Mouse (Mus musculus) spleen, adult 2 months (tissue): ENCODE results near the gene Klhl29. TPM values are rescaled to one million over a fixed set of nuclear protein-coding genes. Genes with fewer than 3 reads are reported as not detected.

ENCODE experiments used
- DNase-seq, 2 experiments: peaks; one replicate each; pipeline versions ENCODE4 v3.0.0 to v3.0.0-alpha.2; 2012 to 2021; ENCODE audit warnings: low spot score in 2 of 2, low read depth in 1 of 2
- H3K27ac ChIP-seq: fragments of 200-500 bp; 2 replicates; pipeline ENCODE4 v1.5.1; 2012; ENCODE audit warnings: low read length, inconsistent platforms; ENCODE audit not compliant: insufficient read depth
- H3K27me3 ChIP-seq: fragments of 200-500 bp; 2 replicates; pipeline ENCODE4 v1.6.1; 2012; ENCODE audit warnings: mild to moderate bottlenecking, moderate library complexity, low read length, inconsistent platforms; ENCODE audit not compliant: control insufficient read depth, insufficient read depth
- H3K36me3 ChIP-seq: fragments of 200-500 bp; 2 replicates; pipeline ENCODE4 v1.6.1; 2012; ENCODE audit warnings: mild to moderate bottlenecking, low read length, inconsistent platforms; ENCODE audit not compliant: control insufficient read depth, insufficient read depth
- H3K4me1 ChIP-seq: fragments of 200-500 bp; 2 replicates; pipeline ENCODE4 v1.6.1; 2011; ENCODE audit warnings: inconsistent platforms; ENCODE audit not compliant: control insufficient read depth, insufficient read depth, insufficient read length
- H3K4me3 ChIP-seq: fragments of 200-500 bp; 2 replicates; pipeline ENCODE4 v1.5.1; 2011; ENCODE audit warnings: mild to moderate bottlenecking, inconsistent platforms; ENCODE audit not compliant: insufficient read depth, insufficient read length; ENCODE audit errors: extremely low read depth
- CTCF ChIP-seq: fragments of 200-500 bp; IDR thresholded peaks from 2 replicates; pipeline ENCODE4 v1.5.1; 2011; ENCODE audit warnings: mild to moderate bottlenecking, inconsistent platforms; ENCODE audit not compliant: insufficient read depth, insufficient read length, insufficient replicate concordance; ENCODE audit errors: extremely low read depth
- POLR2A ChIP-seq: fragments of 200-500 bp; IDR thresholded peaks from 2 replicates; pipeline ENCODE4 v1.6.1; 2011; ENCODE audit warnings: low read depth, low read length, inconsistent platforms
- WGBS: fragments of 180-500 bp; shearing (Covaris S2); methylation state at CpG from one replicate; pipeline ENCODE4 v1.1.7; 2018; 5-methylcytosine and 5-hydroxymethylcytosine counted together
- polyA plus RNA-seq: library from polyadenylated mRNA; depleted of rRNA; stranded (reverse); fragments of >200 nt; gene quantifications from 2 replicates; pipeline ENCODE4 v1.2.3, GENCODE M21; 2012

Klhl29 gene
- polyA plus RNA-seq, 1 experiment, result 6.4 TPM

GRCm38 (mm10) chr12:5246721-5247341 lies 128.7 kb downstream of the Klhl29 start:
- no peak for DNase-seq
- Histone ChIP-seq H3K27me3 (no peaks in the 10 kb centered on the region), H3K27ac (no peak overlapping the region), H3K4me3 (no peak overlapping the region), H3K36me3 (no peaks in the 10 kb centered on the region), H3K4me1 (no peaks in the 10 kb centered on the region)
- TF ChIP-seq POLR2A, result no peak
- no peak for TF ChIP-seq CTCF
- WGBS, result 67% methylated on average over 15 of the region's 15 CpGs

GRCm38 (mm10) chr12:5246193-5246621 lies 129.3 kb downstream of the Klhl29 start:
- WGBS, result 77% methylated on average over 9 of the region's 9 CpGs
- no peak for TF ChIP-seq POLR2A
- TF ChIP-seq CTCF, result no peak
- H3K4me1 ChIP-seq, result no peaks in the 10 kb centered on the region
- H3K27me3 ChIP-seq, result no peaks in the 10 kb centered on the region
- no peak for DNase-seq
- H3K36me3 ChIP-seq, result no peaks in the 10 kb centered on the region
- no peak overlapping the region for H3K4me3 ChIP-seq
- no peak overlapping the region for H3K27ac ChIP-seq

GRCm38 (mm10) chr12:5245207-5245597 lies 130.3 kb downstream of the Klhl29 start:
- Histone ChIP-seq H3K27ac (no peak overlapping the region), H3K36me3 (no peaks in the 10 kb centered on the region), H3K4me3 (no peak overlapping the region), H3K27me3 (no peaks in the 10 kb centered on the region), H3K4me1 (no peaks in the 10 kb centered on the region)
- no peak for DNase-seq
- TF ChIP-seq CTCF (no peak), POLR2A (no peak)
- 67% methylated on average over 4 of the region's 4 CpGs for WGBS

GRCm38 (mm10) chr12:5244431-5245206 lies 130.9 kb downstream of the Klhl29 start:
- WGBS, result 78% methylated on average over 10 of the region's 10 CpGs
- no peak for DNase-seq
- Histone ChIP-seq H3K4me3 (no peak overlapping the region), H3K27me3 (no peaks in the 10 kb centered on the region), H3K36me3 (no peaks in the 10 kb centered on the region), H3K27ac (no peak overlapping the region), H3K4me1 (no peaks in the 10 kb centered on the region)
- TF ChIP-seq CTCF (no peak), POLR2A (no peak)

GRCm38 (mm10) chr12:5243867-5244266 lies 131.6 kb downstream of the Klhl29 start:
- Histone ChIP-seq H3K27me3 (no peaks in the 10 kb centered on the region), H3K36me3 (no peaks in the 10 kb centered on the region), H3K27ac (no peak overlapping the region), H3K4me1 (no peaks in the 10 kb centered on the region), H3K4me3 (no peak overlapping the region)
- 87% methylated on average over 6 of the region's 6 CpGs for WGBS
- no peak for DNase-seq
- TF ChIP-seq POLR2A (no peak), CTCF (no peak)

GRCm38 (mm10) chr12:5243449-5243848 lies 132.0 kb downstream of the Klhl29 start:
- no peak for TF ChIP-seq POLR2A
- no peak for TF ChIP-seq CTCF
- Histone ChIP-seq H3K36me3 (no peaks in the 10 kb centered on the region), H3K27me3 (no peaks in the 10 kb centered on the region), H3K4me1 (no peaks in the 10 kb centered on the region), H3K27ac (no peak overlapping the region), H3K4me3 (no peak overlapping the region)
- no peak for DNase-seq
- WGBS, result 67% methylated on average over 4 of the region's 4 CpGs

GRCm38 (mm10) chr12:5242551-5243330 lies 132.7 kb downstream of the Klhl29 start:
- no peak for DNase-seq
- H3K27me3 ChIP-seq, result no peaks in the 10 kb centered on the region
- no peaks in the 10 kb centered on the region for H3K4me1 ChIP-seq
- TF ChIP-seq POLR2A (no peak), CTCF (no peak)
- 90% methylated on average over 8 of the region's 8 CpGs for WGBS
- H3K36me3 ChIP-seq, result no peaks in the 10 kb centered on the region
- H3K27ac ChIP-seq, result no peak overlapping the region
- no peak overlapping the region for H3K4me3 ChIP-seq
